Mouse (Mus musculus) ES-Bruce4 (cell line): ENCODE results near the gene Phyhipl. TPM values are rescaled to one million over a fixed set of nuclear protein-coding genes. Genes with fewer than 3 reads are reported as not detected.

ENCODE experiments used
- H3K27ac ChIP-seq: 2 replicates; pipeline ENCODE4 v1.5.1; 2012; ENCODE audit warnings: low read length, inconsistent platforms; ENCODE audit not compliant: insufficient read depth
- H3K27me3 ChIP-seq: 2 replicates; pipeline ENCODE4 v1.6.1; 2012; ENCODE audit warnings: mild to moderate bottlenecking, low read length, inconsistent platforms; ENCODE audit not compliant: control insufficient read depth, poor library complexity, insufficient read depth, severe bottlenecking
- H3K36me3 ChIP-seq: 2 replicates; pipeline ENCODE4 v1.6.1; 2012; ENCODE audit warnings: inconsistent platforms, mild to moderate bottlenecking, low read length, moderate library complexity; ENCODE audit not compliant: control insufficient read depth, poor library complexity, insufficient read depth, severe bottlenecking
- H3K4me1 ChIP-seq: one replicate; pipeline ENCODE4 v1.8.1; 2011; ENCODE audit warnings: low read length; ENCODE audit not compliant: control insufficient read depth, insufficient read depth
- H3K4me3 ChIP-seq: 2 replicates; pipeline ENCODE4 v1.5.1; 2011; ENCODE audit warnings: low read depth, mild to moderate bottlenecking, low read length
- H3K9ac ChIP-seq: 2 replicates; pipeline ENCODE4 v1.6.1; 2012; ENCODE audit warnings: low read depth, mild to moderate bottlenecking, inconsistent platforms; ENCODE audit not compliant: poor library complexity, severe bottlenecking
- H3K9me3 ChIP-seq: replicated peaks from 2 replicates; pipeline ENCODE4 v1.6.1; 2012; ENCODE audit warnings: mild to moderate bottlenecking, low read length, inconsistent platforms; ENCODE audit not compliant: control insufficient read depth, poor library complexity, insufficient read depth, severe bottlenecking
- CTCF ChIP-seq: IDR thresholded peaks from one replicate; pipeline ENCODE4 v1.8.1; 2011; ENCODE audit warnings: low read depth, low read length
- EP300 ChIP-seq: IDR thresholded peaks from 2 replicates; pipeline ENCODE4 v1.6.1; 2011; ENCODE audit warnings: low read depth, low read length; ENCODE audit not compliant: insufficient read depth
- POLR2A ChIP-seq: IDR thresholded peaks from one replicate; pipeline ENCODE4 v1.8.1; 2011; ENCODE audit warnings: low read length; ENCODE audit not compliant: insufficient read depth
- polyA plus RNA-seq: library from polyadenylated mRNA; stranded (reverse); fragments of >200 nt; gene quantifications from 2 replicates; pipeline ENCODE4 v1.2.4, GENCODE M21; 2011; ENCODE audit warnings: low read depth; ENCODE audit not compliant: missing spikeins, insufficient read depth, insufficient read length

The Phyhipl gene
- polyA plus RNA-seq, 1 experiment, result 4.8 TPM

DNA sequence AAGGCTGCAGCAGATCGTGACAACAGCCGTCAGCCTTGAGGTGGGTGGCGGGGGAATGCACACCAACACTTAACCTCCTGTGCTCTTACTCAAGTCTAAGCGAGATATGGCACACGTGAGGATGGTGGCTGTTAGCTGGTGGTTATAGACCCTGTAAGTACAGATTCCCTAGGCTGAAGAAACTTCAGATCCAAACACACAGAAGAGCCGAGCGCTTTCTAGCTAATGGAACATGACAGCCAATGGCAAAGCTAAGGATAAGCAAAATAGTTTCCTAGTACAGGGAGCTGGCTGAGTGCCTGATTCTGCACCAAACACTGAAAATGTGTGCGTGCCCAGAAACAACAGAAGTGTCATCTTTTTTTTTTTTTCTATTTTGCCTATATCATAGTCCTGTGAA, 33.1 kb upstream of the Phyhipl start:
- H3K9me3 ChIP-seq, result no peaks in the 10 kb centered on the region
- no peak overlapping the region for H3K9ac ChIP-seq
- H3K4me3 ChIP-seq, result no peak overlapping the region
- H3K4me1 ChIP-seq, result peaks cover 4% of the 10 kb centered on the region
- H3K27me3 ChIP-seq, result no peaks in the 10 kb centered on the region
- H3K36me3 ChIP-seq, result no peaks in the 10 kb centered on the region
- no peak overlapping the region for H3K27ac ChIP-seq
- no peak for TF ChIP-seq CTCF
- no peak for TF ChIP-seq EP300
- no peak for TF ChIP-seq POLR2A

DNA sequence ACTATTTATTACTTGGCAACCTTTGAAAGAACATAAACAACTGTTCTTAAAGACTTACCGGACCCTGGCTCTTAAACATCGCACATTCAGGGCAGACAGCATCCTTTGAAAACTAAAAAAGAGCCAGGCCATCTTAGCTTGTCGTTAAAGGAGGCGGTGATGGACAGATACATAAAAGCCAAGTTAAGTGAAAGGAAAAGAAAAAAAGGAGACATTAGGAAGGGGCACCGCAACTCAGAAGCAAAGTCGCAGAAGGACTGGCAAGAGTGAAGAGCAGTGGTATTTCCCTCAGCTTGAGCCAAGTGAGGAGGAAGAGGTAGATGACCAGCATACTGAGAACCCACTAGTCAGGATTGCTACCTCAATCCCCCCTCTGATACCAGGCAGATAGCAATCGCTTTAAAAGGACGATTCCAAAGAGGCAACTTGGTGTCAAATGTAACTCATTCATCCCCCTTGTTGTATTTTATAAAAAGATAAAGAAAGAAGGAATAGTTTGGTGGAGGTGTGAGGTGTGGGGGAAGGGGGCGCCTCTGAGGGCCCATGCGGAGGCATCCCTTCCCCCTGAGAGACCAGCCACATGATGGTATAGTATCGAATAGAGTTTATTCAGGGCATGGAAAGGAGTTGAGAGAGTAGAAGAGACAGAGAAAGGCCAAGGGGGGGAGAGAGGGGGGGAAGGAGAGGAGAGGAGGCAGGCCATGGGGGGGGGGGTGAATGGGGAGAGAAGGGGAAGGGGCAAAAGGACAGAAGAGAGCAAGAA, 31.4 kb upstream of the Phyhipl start:
- Histone ChIP-seq H3K9me3 (no peaks in the 10 kb centered on the region), H3K9ac (no peak overlapping the region), H3K4me1 (peaks cover 4% of the 10 kb centered on the region), H3K27me3 (no peaks in the 10 kb centered on the region), H3K36me3 (no peaks in the 10 kb centered on the region), H3K4me3 (no peak overlapping the region), H3K27ac (no peak overlapping the region)
- TF ChIP-seq CTCF, result no peak

DNA sequence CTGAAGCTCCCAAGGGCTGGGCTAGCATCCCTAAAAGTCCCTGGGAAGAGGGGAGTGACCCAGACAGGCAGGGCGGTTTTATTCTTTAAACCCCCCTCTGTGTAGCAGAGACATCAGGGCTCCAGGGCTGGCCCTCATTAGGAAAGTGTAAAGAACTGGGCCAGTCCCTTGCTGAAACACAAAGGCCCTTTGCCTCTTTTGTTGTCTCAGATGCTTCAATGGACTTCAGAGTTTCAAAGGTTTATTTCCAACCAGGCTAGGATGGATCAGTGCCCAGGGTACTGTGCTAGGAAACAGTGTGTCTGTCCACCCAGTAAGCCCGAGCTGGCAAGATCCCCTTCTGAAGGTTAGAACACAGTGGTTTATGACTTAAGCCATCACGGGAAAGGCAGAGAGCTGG, 30.7 kb upstream of the Phyhipl start:
- Histone ChIP-seq H3K4me1 (peaks cover 4% of the 10 kb centered on the region), H3K4me3 (no peak overlapping the region), H3K9me3 (no peaks in the 10 kb centered on the region), H3K27me3 (no peaks in the 10 kb centered on the region), H3K36me3 (no peaks in the 10 kb centered on the region), H3K9ac (no peak overlapping the region), H3K27ac (no peak overlapping the region)
- TF ChIP-seq CTCF, result no peak
- no peak for TF ChIP-seq POLR2A
- no peak for TF ChIP-seq EP300

DNA sequence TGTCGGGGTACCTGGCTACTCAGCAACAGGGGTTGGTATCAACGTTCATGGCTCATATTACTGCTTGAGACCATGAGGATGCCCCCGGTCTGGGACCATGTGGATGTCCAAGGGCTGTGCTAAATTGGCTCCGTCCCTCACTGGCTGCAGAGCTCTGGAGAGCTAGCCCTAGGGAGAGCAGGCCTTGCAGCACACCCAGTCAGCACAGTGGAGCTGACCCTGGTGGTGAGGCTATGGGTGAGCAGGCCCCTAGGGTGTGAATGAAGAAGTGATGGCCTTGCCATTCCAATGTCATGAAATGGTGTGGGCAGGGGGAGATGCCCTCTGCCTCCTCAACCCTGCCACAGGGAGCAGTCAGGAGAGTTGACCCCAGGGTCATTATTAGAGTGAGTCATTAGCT, 27.7 kb upstream of the Phyhipl start:
- TF ChIP-seq EP300 (no peak), POLR2A (no peak), CTCF (no peak)

DNA sequence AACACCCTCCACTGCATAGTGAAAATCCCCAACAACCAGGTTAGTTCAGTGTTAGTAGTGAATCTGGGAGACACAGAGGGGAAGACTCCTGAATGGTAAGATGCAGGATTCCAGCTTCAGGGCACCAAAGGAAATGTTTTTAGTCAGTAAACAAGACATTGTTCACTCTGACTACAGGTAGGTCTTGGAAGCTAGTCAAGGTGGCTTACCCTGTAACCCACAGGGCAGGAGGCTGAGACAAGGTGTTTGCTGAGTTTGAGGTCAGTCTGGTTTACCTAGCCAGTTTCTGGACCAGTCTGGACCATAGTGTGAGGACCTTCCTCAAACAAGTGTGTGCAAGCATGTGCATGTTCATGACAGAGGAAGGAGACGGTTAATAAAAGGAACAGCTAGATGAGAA, 22.2 kb upstream of the Phyhipl start:
- Histone ChIP-seq H3K9me3 (no peaks in the 10 kb centered on the region), H3K9ac (no peak overlapping the region), H3K4me3 (no peak overlapping the region), H3K4me1 (no peaks in the 10 kb centered on the region), H3K36me3 (no peaks in the 10 kb centered on the region), H3K27me3 (no peaks in the 10 kb centered on the region), H3K27ac (no peak overlapping the region)
- TF ChIP-seq EP300 (no peak), CTCF (no peak), POLR2A (no peak)

More for the DNA sequence above, 27.7 kb upstream of the Phyhipl start:
- H3K9me3 ChIP-seq, result no peaks in the 10 kb centered on the region
- no peak overlapping the region for H3K4me3 ChIP-seq
- no peaks in the 10 kb centered on the region for H3K36me3 ChIP-seq
- no peak overlapping the region for H3K9ac ChIP-seq
- H3K4me1 ChIP-seq, result peaks cover 4% of the 10 kb centered on the region
- no peak overlapping the region for H3K27ac ChIP-seq
- H3K27me3 ChIP-seq, result no peaks in the 10 kb centered on the region

DNA sequence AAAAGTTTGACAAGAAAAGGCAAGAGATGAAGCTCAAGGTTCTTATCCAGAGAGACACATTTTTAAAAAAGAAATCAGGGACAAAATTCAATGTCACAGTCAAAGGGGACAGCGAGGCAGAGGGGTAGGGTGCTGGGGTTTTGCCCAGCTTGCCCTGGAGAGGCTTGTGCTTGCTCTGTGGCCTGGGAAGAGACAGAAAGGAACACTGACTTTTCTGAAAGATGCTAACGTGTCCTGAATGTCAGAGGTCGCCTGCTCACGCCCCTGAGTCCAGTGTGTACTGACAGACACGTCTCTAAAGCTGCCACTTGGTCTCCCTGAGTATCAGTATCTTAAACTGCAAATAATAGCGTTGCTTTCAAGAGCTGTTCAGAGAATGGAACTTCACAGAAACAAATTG, 507 bp upstream of the Phyhipl start:
- peaks cover 1% of the 10 kb centered on the region; the same call in 1 of the 2 replicates for H3K27me3 ChIP-seq
- no peaks in the 10 kb centered on the region for H3K36me3 ChIP-seq
- H3K4me1 ChIP-seq, result no peaks in the 10 kb centered on the region
- H3K9ac ChIP-seq, result no peak overlapping the region
- H3K4me3 ChIP-seq, result no peak overlapping the region
- TF ChIP-seq CTCF (no peak), EP300 (no peak), POLR2A (no peak)
- H3K9me3 ChIP-seq, result peaks cover 12% of the 10 kb centered on the region
- H3K27ac ChIP-seq, result no peak overlapping the region
